Mouse (Mus musculus) liver, postnatal 0 days (tissue): Measurements from ENCODE around the gene Rfc2.

Experiments used
- CTCF ChIP-seq: sonication (generic); IDR thresholded peaks from 2 replicates; pipeline ENCODE4 v1.5.1; 2016; ENCODE audit warnings: antibody characterized with exemption, low read depth
- EP300 ChIP-seq: IDR thresholded peaks from 2 replicates; pipeline ENCODE4 v1.6.1; 2016; ENCODE audit warnings: antibody characterized with exemption, low read depth, mild to moderate bottlenecking

DNA sequence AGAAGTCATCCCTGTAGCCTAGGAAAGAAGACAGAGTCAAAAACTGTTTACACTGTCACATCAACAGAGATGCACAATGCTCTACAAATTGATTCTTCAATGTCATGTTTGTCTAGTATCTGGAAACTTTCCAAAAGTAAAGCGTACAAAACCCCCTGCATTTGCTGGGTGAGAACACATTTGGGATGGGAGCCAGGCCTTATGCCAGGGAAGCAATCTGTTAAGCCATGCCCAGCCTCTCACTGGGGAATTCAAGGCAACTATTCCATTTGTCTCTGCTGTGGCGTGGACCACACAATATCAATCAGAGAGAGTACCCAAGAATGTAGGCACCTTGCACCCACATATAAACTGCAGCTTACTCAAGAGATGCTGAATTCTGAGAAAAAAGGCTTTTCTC lies 40.9 kb downstream of the Rfc2 start:
- TF ChIP-seq CTCF (no peak), EP300 (no peak)
